Mouse (Mus musculus): ENCODE measurements around the gene Frmd7. TPM values are rescaled to one million over a fixed set of nuclear protein-coding genes. Genes with fewer than 3 reads are reported as not detected.

Frmd7 gene
- total and polyA plus RNA-seq, 2 experiments from 2014 or later, result 0.99 to 2.4 TPM

DNA sequence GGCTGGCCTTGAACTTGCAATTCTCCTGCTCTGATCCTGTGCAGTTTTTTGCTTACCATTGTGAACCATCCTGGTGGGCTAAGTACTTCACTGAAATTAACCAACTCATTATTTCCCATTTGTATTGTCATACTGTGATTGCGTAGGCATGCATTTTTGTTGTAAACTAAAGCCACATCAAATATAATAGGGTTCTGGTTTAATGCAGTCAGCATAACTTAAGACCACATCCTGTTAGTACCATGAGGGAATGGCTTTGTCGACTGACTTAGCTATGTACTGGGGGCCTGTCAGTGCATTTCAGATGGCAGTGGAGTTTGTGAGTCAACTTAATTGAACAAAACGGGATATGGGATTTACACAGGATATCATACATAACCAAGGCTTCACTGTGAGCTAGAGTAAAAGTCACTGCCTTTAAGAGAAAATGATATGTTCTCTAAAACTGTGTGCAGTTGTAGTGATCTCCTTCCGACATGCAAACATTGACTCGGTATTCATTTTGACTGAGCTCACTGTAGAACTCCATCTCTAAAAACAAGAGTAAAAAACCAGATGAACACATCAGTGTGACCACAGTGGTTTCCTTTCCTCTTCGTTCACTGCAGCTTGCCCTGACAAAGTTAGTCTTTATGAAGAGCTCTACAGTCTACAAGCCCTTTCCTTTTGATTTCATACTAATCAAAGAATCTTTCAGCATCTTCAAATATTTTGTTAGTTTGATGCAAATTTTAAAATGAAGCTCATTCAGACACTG is 68.1 kb downstream of the Frmd7 start:
- DNase-seq, result no peak
- Histone ChIP-seq H3K36me3 (ENCODE audit: insufficient read depth) (no peaks in the 10 kb centered on the region), H3K27me3 (ENCODE audit: insufficient read depth, low read length) (no peaks in the 10 kb centered on the region), H3K9ac (no peak overlapping the region), H3K4me2 (ENCODE audit: low read depth) (no peak overlapping the region), H3K27ac (ENCODE audit: low read depth, low read length) (no peak overlapping the region), H3K4me1 (ENCODE audit: insufficient read depth) (no peaks in the 10 kb centered on the region), H3K4me3 (ENCODE audit: low read depth, low read length) (no peak overlapping the region), H3K9me3 (ENCODE audit: low read length) (no peaks in the 10 kb centered on the region)
- 82% methylated on average over 6 of the region's 6 CpGs for WGBS
- no peak for TF ChIP-seq CTCF (IDR thresholded peaks at IDR 0.05; ENCODE audit: low read depth)
- ATAC-seq, result no peak

DNA sequence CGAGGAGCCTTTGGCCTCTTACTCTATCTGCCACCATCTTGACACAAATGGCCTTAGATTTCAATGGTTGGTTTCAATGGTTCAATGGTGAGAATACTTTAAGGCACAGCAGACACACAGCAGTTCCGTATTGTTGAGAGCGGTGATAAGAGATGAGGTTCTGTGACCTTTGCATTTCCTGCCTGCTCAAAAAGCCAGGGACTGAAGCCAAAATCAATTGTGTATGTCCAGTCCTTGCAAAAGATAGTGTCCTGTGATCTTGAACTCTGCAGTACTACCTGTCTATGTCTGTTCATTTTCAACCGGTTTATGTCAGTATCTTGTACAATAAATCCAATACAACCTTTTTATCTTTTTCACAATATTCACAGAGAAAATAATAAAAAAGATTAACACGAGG is 77.8 kb downstream of the Frmd7 start:
- Histone ChIP-seq H3K27ac (ENCODE audit: low read depth, low read length) (no peak overlapping the region), H3K4me2 (ENCODE audit: low read depth) (no peak overlapping the region), H3K9ac (no peak overlapping the region), H3K27me3 (ENCODE audit: insufficient read depth, low read length) (no peaks in the 10 kb centered on the region), H3K36me3 (ENCODE audit: insufficient read depth) (no peaks in the 10 kb centered on the region), H3K4me1 (ENCODE audit: insufficient read depth) (no peaks in the 10 kb centered on the region), H3K4me3 (ENCODE audit: low read depth, low read length) (no peak overlapping the region), H3K9me3 (ENCODE audit: low read length) (no peaks in the 10 kb centered on the region)
- ATAC-seq, result no peak
- no peak for TF ChIP-seq CTCF (IDR thresholded peaks at IDR 0.05; ENCODE audit: low read depth)
- DNase-seq, result no peak
- 76% methylated on average over 5 of the region's 5 CpGs for WGBS

DNA sequence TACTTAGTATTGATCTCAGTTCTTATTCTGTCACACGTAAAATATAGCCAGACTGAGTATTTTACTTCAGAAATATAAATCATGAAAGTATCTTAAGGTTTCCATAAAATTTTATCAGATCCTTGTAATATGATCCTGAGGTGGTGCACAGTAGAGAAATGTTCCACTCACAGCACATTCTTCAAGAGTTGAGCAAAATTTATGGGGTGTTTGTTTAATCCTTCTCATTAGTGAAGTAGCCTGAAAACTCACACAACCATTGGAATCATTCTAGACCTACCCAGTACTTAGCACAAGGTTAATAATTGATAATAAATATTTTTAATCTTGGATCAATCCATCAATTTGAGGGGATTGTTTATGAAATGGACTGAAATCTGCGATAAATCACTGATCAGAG is 78.7 kb downstream of the Frmd7 start:
- H3K27me3 ChIP-seq (ENCODE audit: insufficient read depth, low read length), result no peaks in the 10 kb centered on the region
- DNase-seq (no peak), ATAC-seq (no peak)
- H3K27ac ChIP-seq (ENCODE audit: low read depth, low read length), result no peak overlapping the region
- no peaks in the 10 kb centered on the region for H3K36me3 ChIP-seq (ENCODE audit: insufficient read depth)
- WGBS, result 76% methylated on average over 2 of the region's 2 CpGs
- H3K9me3 ChIP-seq (ENCODE audit: low read length), result no peaks in the 10 kb centered on the region
- no peaks in the 10 kb centered on the region for H3K4me1 ChIP-seq (ENCODE audit: insufficient read depth)
- H3K4me2 ChIP-seq (ENCODE audit: low read depth), result no peak overlapping the region
- no peak for TF ChIP-seq CTCF (IDR thresholded peaks at IDR 0.05; ENCODE audit: low read depth)
- no peak overlapping the region for H3K4me3 ChIP-seq (ENCODE audit: low read depth, low read length)
- no peak overlapping the region for H3K9ac ChIP-seq

DNA sequence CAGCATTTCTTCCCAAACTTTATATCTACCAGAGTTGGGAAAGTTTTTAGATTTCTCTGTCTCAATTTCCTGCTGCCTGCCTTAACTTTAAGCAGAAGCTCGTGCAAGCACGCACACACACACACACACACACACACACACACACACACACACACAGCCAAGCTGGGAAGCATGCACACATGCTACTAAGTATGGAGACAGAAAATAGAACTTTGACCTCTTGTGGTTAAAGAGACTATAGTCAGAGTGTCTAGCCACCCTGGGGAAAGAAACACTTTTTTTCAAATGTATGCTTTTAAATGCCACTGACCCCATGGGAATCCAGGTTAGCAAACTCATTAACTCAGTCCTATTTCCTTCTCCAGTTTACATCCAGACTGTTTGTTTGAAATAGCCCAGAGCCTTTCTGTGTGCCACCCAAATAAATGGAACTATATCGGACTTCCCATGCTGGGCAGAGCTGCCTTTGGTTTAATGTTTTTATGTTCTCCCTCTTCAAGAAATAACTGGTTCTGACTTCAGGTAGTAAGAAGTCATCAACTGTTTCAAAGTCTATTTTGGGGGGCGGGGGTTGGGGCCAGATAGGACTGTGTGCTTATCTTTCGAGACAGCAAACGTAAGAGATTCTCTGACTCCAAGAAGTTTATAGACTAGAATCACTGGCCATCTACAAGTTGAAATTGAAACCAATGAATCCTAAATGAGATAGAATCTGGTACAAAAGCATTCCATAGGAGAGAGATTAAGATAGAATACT is 91.9 kb downstream of the Frmd7 start:
- no peak for TF ChIP-seq CTCF (IDR thresholded peaks at IDR 0.05; ENCODE audit: low read depth)
- H3K36me3 ChIP-seq (ENCODE audit: insufficient read depth), result no peaks in the 10 kb centered on the region
- H3K4me3 ChIP-seq (ENCODE audit: low read depth, low read length), result no peak overlapping the region
- H3K9ac ChIP-seq, result no peak overlapping the region
- H3K4me1 ChIP-seq (ENCODE audit: insufficient read depth), result no peaks in the 10 kb centered on the region
- H3K27ac ChIP-seq (ENCODE audit: low read depth, low read length), result no peak overlapping the region
- no peaks in the 10 kb centered on the region for H3K27me3 ChIP-seq (ENCODE audit: insufficient read depth, low read length)
- H3K9me3 ChIP-seq (ENCODE audit: low read length), result no peaks in the 10 kb centered on the region
- DNase-seq, result no peak
- WGBS, result 92% methylated on average over 6 of the region's 6 CpGs
- no peak for ATAC-seq
- no peak overlapping the region for H3K4me2 ChIP-seq (ENCODE audit: low read depth)

Other genes with a start within 250 kb of the Frmd7 start
- 3.2 and 4.9 TPM in 2 replicates for gene Stk26, start 101.7 kb downstream of the Frmd7 start, total RNA-seq (2014; rRNA removed)
- gene Stk26, start 101.7 kb downstream of the Frmd7 start, polyA plus RNA-seq (2015; fragmentation: Nextera tagmentation; extraction: Ambion mirVana), result 1.1 and 1.7 TPM in 2 replicates
- gene Rap2c, start 75.3 kb upstream of the Frmd7 start, total RNA-seq (2014; rRNA removed), result 24.2 and 28.4 TPM in 2 replicates
- 9.7 and 9.9 TPM in 2 replicates for gene Rap2c, start 75.3 kb upstream of the Frmd7 start, polyA plus RNA-seq (2015; fragmentation: Nextera tagmentation; extraction: Ambion mirVana)